Mouse (Mus musculus): ENCODE measurements around the gene Atp5c1. TPM values are rescaled to one million over a fixed set of nuclear protein-coding genes. Genes with fewer than 3 reads are reported as not detected.
A peak's percentile ranks its signal among the peaks of the same experiment; 100 is the strongest.

Gene Atp5c1
- total and polyA plus RNA-seq, 3 experiments, result 280 to 414 (median 381) TPM

DNA sequence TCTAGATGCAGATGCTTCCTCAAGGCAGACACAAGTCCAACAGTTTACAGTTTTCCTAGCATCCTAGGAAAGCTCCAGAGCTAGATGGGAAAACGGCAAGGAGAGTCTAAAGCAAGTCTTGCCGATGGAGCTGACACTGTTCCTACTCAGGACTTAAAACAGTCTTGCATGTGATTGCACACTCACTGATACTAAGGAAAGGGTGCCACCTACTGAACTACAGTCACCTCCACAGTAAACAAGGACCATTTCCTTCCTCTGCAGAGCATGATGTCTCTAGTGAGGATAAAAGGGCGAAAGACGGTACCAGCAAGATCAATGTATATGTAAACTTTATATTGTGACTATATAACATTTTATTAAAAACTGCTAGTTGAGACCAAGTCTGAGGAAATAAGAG lies 46.6 kb downstream of the Atp5c1 start:
- Histone ChIP-seq H3K9me3 (replicated peaks; ENCODE audit: insufficient read depth, low read length) (no peaks in the 10 kb centered on the region), H3K79me2 (ENCODE audit: control insufficient read depth, insufficient read depth, low read length, poor library complexity) (peaks cover 18% of the 10 kb centered on the region), H3K27me3 (ENCODE audit: control insufficient read depth in 1 of 2, insufficient read depth in 2 of 2, low read length in 2 of 2) (no peaks in the 10 kb centered on the region), H3K27ac (ENCODE audit: control insufficient read depth, low read depth, low read length) (no peak overlapping the region), H3K9ac (ENCODE audit: control insufficient read depth, low read depth, low read length, poor library complexity, severe bottlenecking) (no peak overlapping the region), H3K36me3 (ENCODE audit: control insufficient read depth in 1 of 2, insufficient read depth in 2 of 2, low read length in 2 of 2) (peaks cover 8 to 14% of the 10 kb centered on the region in 2 experiments), H3K4me1 (ENCODE audit: control insufficient read depth in 1 of 2, insufficient read depth in 2 of 2, low read length in 2 of 2) (peaks cover 3 to 12% of the 10 kb centered on the region in 2 experiments), H3K4me3 (ENCODE audit: control insufficient read depth in 1 of 2, insufficient read depth in 1 of 2, low read depth in 2 of 2, low read length in 2 of 2) (no peak overlapping the region)
- peak; percentile 33 for DNase-seq (ENCODE audit: low read depth, low spot score)
- TF ChIP-seq SMC3 (IDR thresholded peaks at IDR 0.05; ENCODE audit: low read depth, low read length) (peak; percentile 30), CTCF (IDR thresholded peaks at IDR 0.05 in 2 of 3, conservative IDR thresholded peaks at IDR 0.05 in 1 of 3; ENCODE audit: control insufficient read depth in 1 of 3, insufficient read depth in 1 of 3, low read depth in 2 of 3, low read length in 3 of 3, poor library complexity in 1 of 3, severe bottlenecking in 1 of 3) (peak in 1 of 3 experiments; percentile 34; a peak in 2 of 6 replicates), RAD21 (IDR thresholded peaks at IDR 0.05; ENCODE audit: low read depth, low read length) (peak; percentile 31), ZKSCAN1 (IDR thresholded peaks at IDR 0.05; ENCODE audit: low read depth, low read length) (no peak), KAT2A (conservative IDR thresholded peaks at IDR 0.05; ENCODE audit: low read depth, low read length) (no peak), ELF1 (IDR thresholded peaks at IDR 0.05; ENCODE audit: low read depth, low read length) (no peak), SIN3A (IDR thresholded peaks at IDR 0.05; ENCODE audit: low read length) (no peak)

DNA sequence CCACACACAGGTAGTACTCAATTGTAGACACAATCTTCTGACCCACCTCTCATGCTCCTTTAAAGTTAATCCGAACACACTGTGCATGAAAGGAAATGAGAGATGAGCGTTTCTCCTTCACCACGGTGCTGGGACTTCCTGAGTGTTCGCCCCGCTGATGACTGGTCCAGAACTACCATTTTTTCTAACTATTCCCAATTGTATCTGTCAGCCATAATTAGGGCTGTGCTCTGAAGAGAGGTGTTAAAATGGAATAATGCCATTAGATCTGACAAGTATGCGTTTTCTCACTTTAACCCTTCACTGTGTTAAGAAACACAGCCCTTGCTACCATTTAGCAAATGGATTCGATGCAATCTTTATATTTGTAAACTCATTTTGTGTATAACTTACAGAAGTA lies 50.6 kb downstream of the Atp5c1 start:
- Histone ChIP-seq H3K27me3 (ENCODE audit: control insufficient read depth in 1 of 2, insufficient read depth in 2 of 2, low read length in 2 of 2) (no peaks in the 10 kb centered on the region), H3K9me3 (replicated peaks; ENCODE audit: insufficient read depth, low read length) (no peaks in the 10 kb centered on the region), H3K4me1 (ENCODE audit: control insufficient read depth in 1 of 2, insufficient read depth in 2 of 2, low read length in 2 of 2) (peaks cover 5 to 11% of the 10 kb centered on the region in 2 experiments), H3K79me2 (ENCODE audit: control insufficient read depth, insufficient read depth, low read length, poor library complexity) (peaks cover 15% of the 10 kb centered on the region), H3K27ac (ENCODE audit: control insufficient read depth, low read depth, low read length) (no peak overlapping the region), H3K4me3 (ENCODE audit: control insufficient read depth in 1 of 2, insufficient read depth in 1 of 2, low read depth in 2 of 2, low read length in 2 of 2) (no peak overlapping the region), H3K36me3 (ENCODE audit: control insufficient read depth in 1 of 2, insufficient read depth in 2 of 2, low read length in 2 of 2) (peaks cover 6 to 13% of the 10 kb centered on the region in 2 experiments), H3K9ac (ENCODE audit: control insufficient read depth, low read depth, low read length, poor library complexity, severe bottlenecking) (no peak overlapping the region)
- TF ChIP-seq TBP (IDR thresholded peaks at IDR 0.05; ENCODE audit: low read depth, low read length) (no peak), MYB (IDR thresholded peaks at IDR 0.05; ENCODE audit: low read depth, low read length) (no peak), CHD2 (IDR thresholded peaks at IDR 0.05; ENCODE audit: low read length) (no peak), POLR2A (IDR thresholded peaks at IDR 0.05; ENCODE audit: control insufficient read depth in 1 of 2, insufficient read depth in 1 of 2, low read depth in 1 of 2, low read length in 2 of 2, poor library complexity in 1 of 2) (no peak), ETS1 (IDR thresholded peaks at IDR 0.05; ENCODE audit: low read depth, low read length) (no peak), MAZ (IDR thresholded peaks at IDR 0.05; ENCODE audit: low read depth, low read length) (no peak), E2F4 (IDR thresholded peaks at IDR 0.05; ENCODE audit: borderline replicate concordance, low read depth, low read length) (no peak), TCF12 (IDR thresholded peaks at IDR 0.05; ENCODE audit: low read depth, low read length) (no peak), RCOR1 (IDR thresholded peaks at IDR 0.05; ENCODE audit: low read depth, low read length) (no peak), UBTF (IDR thresholded peaks at IDR 0.05; ENCODE audit: borderline replicate concordance, insufficient read depth, low read depth, low read length) (no peak), MXI1 (IDR thresholded peaks at IDR 0.05; ENCODE audit: low read depth, low read length) (no peak), EP300 (IDR thresholded peaks at IDR 0.05; ENCODE audit: low read depth in 1 of 2, low read length in 2 of 2) (no peak), GABPA (IDR thresholded peaks at IDR 0.05; ENCODE audit: low read depth, low read length) (no peak), CHD1 (IDR thresholded peaks at IDR 0.05; ENCODE audit: low read depth, low read length) (no peak), USF1 (IDR thresholded peaks at IDR 0.05; ENCODE audit: low read depth, low read length) (no peak), BHLHE40 (IDR thresholded peaks at IDR 0.05; ENCODE audit: borderline replicate concordance, low read depth, low read length) (no peak), JUND (IDR thresholded peaks at IDR 0.05; ENCODE audit: low read depth, low read length) (no peak), POLR2AphosphoS2 (IDR thresholded peaks at IDR 0.05; ENCODE audit: low read length) (no peak)
- DNase-seq (ENCODE audit: low read depth, low spot score), result no peak
